9 mouse cellular contexts compared by ENCODE assay signal in the genomic region with DNA sequence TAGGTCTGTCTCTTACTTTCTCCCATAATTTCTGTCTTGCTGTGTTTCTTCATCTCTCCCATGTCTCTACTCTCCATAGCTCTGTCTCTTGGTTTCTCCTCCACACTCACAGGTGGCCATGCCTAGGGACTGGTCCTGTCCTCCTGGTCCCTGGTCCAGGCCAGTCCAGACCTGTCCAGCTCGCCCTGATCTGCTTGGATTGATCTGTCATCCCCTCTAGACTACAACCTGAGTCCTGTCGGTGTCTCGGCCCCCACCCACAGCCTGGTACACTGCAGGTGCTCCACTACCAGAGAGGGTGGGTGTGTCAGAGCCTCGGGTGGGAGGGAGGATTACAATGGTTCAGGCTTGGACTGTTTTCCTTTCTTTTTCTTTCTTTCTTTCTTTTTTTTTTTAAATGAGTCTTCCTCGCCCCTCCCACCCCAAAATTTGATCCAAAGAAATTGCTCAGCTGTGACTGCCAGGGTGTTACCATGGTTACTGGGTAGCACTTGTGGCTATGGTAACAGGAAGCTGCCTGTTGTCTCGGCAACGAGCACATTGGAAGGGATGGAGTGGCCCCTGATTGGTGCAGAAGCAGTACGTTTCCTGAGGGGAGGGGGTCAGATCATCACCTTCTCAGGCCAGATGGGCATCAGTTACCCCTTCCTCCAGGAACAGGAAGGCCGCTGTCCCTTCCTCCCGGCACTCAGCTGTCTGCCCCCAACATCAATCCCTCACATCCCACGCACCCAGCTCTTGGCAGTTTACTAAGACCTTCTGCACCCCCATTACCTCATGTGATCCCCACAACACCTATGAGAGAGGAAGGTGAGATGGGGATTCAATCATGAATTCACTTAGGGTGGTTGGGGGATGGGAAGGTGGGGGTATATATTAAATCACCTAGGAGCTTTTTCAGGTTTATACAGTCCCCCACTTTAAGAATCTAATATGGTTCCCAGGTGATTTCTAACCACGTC. TPM values are rescaled to one million over a fixed set of nuclear protein-coding genes. Genes with fewer than 3 reads are reported as not detected.
DNase-seq lines count a peak whose midpoint lies in the region; ATAC-seq lines count a peak whose summit lies in the region.
"Had no signal": no experiment of that assay in that cellular context is flagged by ENCODE, and none has a peak within 500 bp of the region (broad histone marks: within the 10 kb centered on the region; RNA-seq: fewer than 3 reads in every experiment).

No protein-coding gene starts in this region.

- 0 out of 2 replicates have a peak, but pooled peaks cover 3% of the 10 kb centered on the region for H3K4me1 ChIP-seq in kidney, embryonic 16.5 days (ENCODE audit: insufficient read depth, low read length)
- H3K4me1 ChIP-seq: limb, embryonic 13.5 days had no signal

- no peak overlapping the region for H3K4me3 ChIP-seq in kidney, embryonic 16.5 days (ENCODE audit: low read length)
- H3K4me3 ChIP-seq: limb, embryonic 13.5 days had no signal

- intact Hi-C loops in left cerebral cortex, postnatal 10 days (cut with DNase I), result no loop called here

- H3K9me3 ChIP-seq in kidney, embryonic 16.5 days (ENCODE audit: low read length), result no peaks in the 10 kb centered on the region
- H3K9me3 ChIP-seq: limb, embryonic 13.5 days had no signal

- 33% methylated on average over 12 of the region's 12 CpGs for WGBS in kidney, embryonic 16.5 days

- no peaks in the 10 kb centered on the region for H3K36me3 ChIP-seq in kidney, embryonic 16.5 days (ENCODE audit: insufficient read depth, low read length)
- H3K36me3 ChIP-seq: limb, embryonic 13.5 days had no signal

- H3K27me3 ChIP-seq in kidney, embryonic 16.5 days (ENCODE audit: insufficient read depth, low read length), result no peaks in the 10 kb centered on the region

- peak; percentile 17 for DNase-seq in adrenal gland, postnatal 14 days
- DNase-seq in adrenal gland, postnatal 10 days, result no peak
- peak; percentile 84 to 86 for DNase-seq in frontal cortex, adult 2 months (ENCODE audit: extremely low spot score in 1 of 2, low spot score in 1 of 2)
- peak; percentile 72 to 89 for DNase-seq in left cerebral cortex, postnatal 10 days (ENCODE audit: extremely low spot score in 1 of 2, low spot score in 2 of 2)
- DNase-seq in right cerebral cortex, adult 2 months (ENCODE audit: low spot score in 2 of 2), result peak; percentile 81
- no peak for DNase-seq in urinary bladder, postnatal 25 days (ENCODE audit: low spot score)
- no peak for DNase-seq in Muller cell, postnatal 12 days (ENCODE audit: inconsistent ontology term)

- H3K4me2 ChIP-seq in kidney, embryonic 16.5 days (replicated peaks; ENCODE audit: low read depth, low read length), result no peak overlapping the region
- H3K4me2 ChIP-seq: limb, embryonic 13.5 days had no signal

- no peak for ATAC-seq in kidney, embryonic 16.5 days (ENCODE audit: low FRiP score, low TSS enrichment)

- no peak overlapping the region for H3K27ac ChIP-seq in kidney, embryonic 16.5 days (ENCODE audit: low read length)
- H3K27ac ChIP-seq: limb, embryonic 13.5 days had no signal

- H3K9ac ChIP-seq in kidney, embryonic 16.5 days (replicated peaks; ENCODE audit: low read length), result no peak overlapping the region
- H3K9ac ChIP-seq: limb, embryonic 13.5 days had no signal

RNA-seq across cellular contexts. Expression of a gene that starts 11.3 kb away (rescaled TPM):
- total RNA-seq in adrenal gland, postnatal 14 days (2021), result 4.3 and 6.9 TPM in 2 replicates
- 1 to 10 TPM; 5.1 to 8.0 TPM for total RNA-seq in adrenal gland, postnatal 10 days (2021)
- polyA plus RNA-seq in frontal cortex, adult 2 months (2012; rRNA removed), result 17.5 and 19.3 TPM in 2 replicates
- 10 to 100 TPM; 37.5 to 40.1 TPM for total RNA-seq in left cerebral cortex, postnatal 10 days (2021)
- 0.32 and 0.53 TPM in 2 replicates for polyA plus RNA-seq in kidney, embryonic 16.5 days (2015; fragmentation: Nextera tagmentation; extraction: Ambion mirVana)

RNA-seq across cellular contexts. Expression of a gene that starts 28.1 kb away (rescaled TPM):
- 30.2 and 37.3 TPM in 2 replicates for total RNA-seq in adrenal gland, postnatal 14 days (2021)
- 10 to 100 TPM; 26.2 to 35.7 TPM for total RNA-seq in adrenal gland, postnatal 10 days (2021)
- polyA plus RNA-seq in frontal cortex, adult 2 months (2012; rRNA removed), result 186 and 191 TPM in 2 replicates
- total RNA-seq in left cerebral cortex, postnatal 10 days (2021), result 100 to 1,000 TPM; 210 to 217 TPM
- 23.6 and 30.0 TPM in 2 replicates for polyA plus RNA-seq in kidney, embryonic 16.5 days (2015; fragmentation: Nextera tagmentation; extraction: Ambion mirVana)

RNA-seq across cellular contexts. Expression of a gene that starts 49.3 kb away (rescaled TPM):
- 0.82 and 1.7 TPM in 2 replicates for total RNA-seq in adrenal gland, postnatal 14 days (2021)
- total RNA-seq in adrenal gland, postnatal 10 days (2021), result 1 to 10 TPM in 1 of 2 experiments, under 1 TPM in 1; 0.88 to 1.6 TPM
- 2.5 and 3.6 TPM in 2 replicates for polyA plus RNA-seq in frontal cortex, adult 2 months (2012; rRNA removed)
- 1 to 10 TPM; 2.7 to 3.6 TPM for total RNA-seq in left cerebral cortex, postnatal 10 days (2021)
- polyA plus RNA-seq in kidney, embryonic 16.5 days (2015; fragmentation: Nextera tagmentation; extraction: Ambion mirVana), result 0.27 TPM in 1 of 2 replicates, not detected in the other

RNA-seq across cellular contexts. Expression of a gene that starts 49.7 kb away (rescaled TPM):
- total RNA-seq in adrenal gland, postnatal 14 days (2021), result 81.3 and 83.2 TPM in 2 replicates
- 10 to 100 TPM; 70.7 to 71.7 TPM for total RNA-seq in adrenal gland, postnatal 10 days (2021)
- polyA plus RNA-seq in frontal cortex, adult 2 months (2012; rRNA removed), result 59.6 and 59.9 TPM in 2 replicates
- total RNA-seq in left cerebral cortex, postnatal 10 days (2021), result 10 to 100 TPM; 33.4 to 34.2 TPM
- 69.7 and 78.1 TPM in 2 replicates for polyA plus RNA-seq in kidney, embryonic 16.5 days (2015; fragmentation: Nextera tagmentation; extraction: Ambion mirVana)

Comparison
In these comparisons a context has a peak if more than half of its experiments do, and no peak if none do; other contexts are left out.
1. DNase-seq: peak in adrenal gland, postnatal 14 days (single experiment), frontal cortex, adult 2 months (2 of 2), left cerebral cortex, postnatal 10 days (2 of 2) and right cerebral cortex, adult 2 months (2 of 2); none in adrenal gland, postnatal 10 days (single experiment), urinary bladder, postnatal 25 days (single experiment) and Muller cell, postnatal 12 days (single experiment).